Mouse (Mus musculus) left cerebral cortex, postnatal 4 days (tissue): ENCODE data around the gene Map4k4. TPM values are rescaled to one million over a fixed set of nuclear protein-coding genes. Genes with fewer than 3 reads are reported as not detected.
A peak's percentile ranks its signal among the peaks of the same experiment; 100 is the strongest.

Experiments used
- DNase-seq: peaks from one replicate; pipeline ENCODE4 v3.0.0-alpha.2; 2022
- intact Hi-C: fragments of 180-260 bp; cut with DNase I; formaldehyde crosslinking; loops from one replicate; pipeline ENCODE4 v1.15.1; 2025
- total RNA-seq, 2 experiments: library from RNA; stranded (reverse); gene quantifications; 2 replicates each; pipeline ENCODE4 v1.2.3; 2021

Gene Map4k4
- total RNA-seq, 2 experiments from 2014 or later = 374 to 381 TPM

DNA sequence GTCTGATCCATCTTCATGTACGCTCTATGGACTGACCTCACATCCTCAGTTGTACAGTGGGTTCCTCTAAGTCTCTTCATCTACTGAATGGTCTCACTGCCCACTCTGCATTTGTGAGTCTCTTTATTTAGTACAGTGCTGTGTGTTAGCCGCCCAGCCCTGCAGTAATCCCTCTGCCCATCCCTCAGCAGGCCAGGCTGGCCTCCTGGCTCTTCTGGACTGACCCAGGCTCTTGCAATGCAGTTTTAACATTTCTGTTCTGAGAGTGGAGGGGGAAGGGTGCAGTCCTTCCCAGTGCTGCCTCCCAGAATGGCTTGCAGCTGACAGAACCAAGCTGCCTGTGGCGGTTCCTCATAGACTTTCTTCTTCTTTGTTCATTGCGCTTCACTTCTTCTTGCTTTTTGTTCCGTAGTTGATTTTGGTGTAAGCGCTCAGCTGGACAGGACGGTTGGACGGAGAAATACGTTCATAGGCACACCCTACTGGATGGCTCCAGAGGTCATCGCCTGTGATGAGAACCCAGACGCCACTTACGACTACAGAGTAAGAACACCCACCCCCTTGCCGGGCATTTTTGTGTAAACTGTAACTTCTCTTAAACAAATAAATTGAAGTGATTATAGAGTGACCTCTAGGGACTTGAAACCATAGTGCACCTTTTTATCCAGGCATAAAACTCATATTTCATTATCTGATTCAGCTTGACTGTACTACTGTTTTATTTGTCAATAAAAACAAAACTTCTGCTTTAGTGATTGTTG lies 82.2 kb downstream of the Map4k4 start:
- peak; percentile 17 for DNase-seq
- intact Hi-C loops = loop anchor here (5.0 kb wide), 2 partner anchors 71 to 221 kb away; no protein-coding TSS in a partner anchor

DNA sequence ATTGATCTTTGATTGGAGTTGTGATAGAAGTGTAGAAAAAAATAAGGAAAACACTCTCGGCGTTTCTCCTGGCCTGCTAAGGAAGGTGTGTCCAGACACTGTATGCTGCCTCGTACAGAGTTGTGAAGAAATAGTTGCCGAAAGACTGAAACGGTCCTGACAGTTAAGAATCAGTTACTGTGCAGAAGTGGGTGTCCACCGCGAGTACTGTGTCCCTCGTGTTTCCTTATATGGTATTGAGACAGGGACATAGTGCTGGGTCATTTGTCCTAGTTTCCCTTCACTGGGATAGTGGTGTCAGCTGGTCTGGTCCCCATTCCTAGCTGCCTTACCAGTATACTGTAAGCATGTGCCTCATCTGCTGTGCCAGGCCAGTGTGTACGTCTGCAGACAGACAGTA lies 83.6 kb downstream of the Map4k4 start:
- intact Hi-C loops = loop anchor here (5.0 kb wide), 2 partner anchors 72 to 222 kb away; no protein-coding TSS in a partner anchor
- no peak for DNase-seq

- DNase-seq = no peak
- intact Hi-C loops = no loop called here
Observed at GRCm38 (mm10) chr1:39986820-39987219, 86.1 kb downstream of the Map4k4 start.

DNA sequence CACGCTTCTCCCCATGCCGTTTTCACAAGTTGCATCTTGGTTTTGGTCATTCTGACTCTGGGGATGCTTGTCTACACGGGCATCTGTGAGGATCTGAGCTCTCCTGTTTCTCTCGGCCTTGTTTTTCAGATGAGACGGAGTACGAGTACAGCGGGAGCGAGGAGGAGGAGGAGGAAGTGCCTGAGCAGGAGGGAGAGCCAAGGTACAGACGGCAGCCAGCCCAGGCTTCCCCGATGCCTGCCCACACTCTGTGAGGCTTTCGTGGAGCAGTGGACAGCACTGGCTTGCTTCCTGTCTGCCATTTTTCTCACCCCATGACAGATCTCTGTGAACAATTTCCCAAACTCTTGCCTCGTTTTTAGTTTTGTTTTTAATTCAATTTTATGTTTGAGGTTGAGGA lies 88.1 kb downstream of the Map4k4 start:
- DNase-seq = no peak

DNA sequence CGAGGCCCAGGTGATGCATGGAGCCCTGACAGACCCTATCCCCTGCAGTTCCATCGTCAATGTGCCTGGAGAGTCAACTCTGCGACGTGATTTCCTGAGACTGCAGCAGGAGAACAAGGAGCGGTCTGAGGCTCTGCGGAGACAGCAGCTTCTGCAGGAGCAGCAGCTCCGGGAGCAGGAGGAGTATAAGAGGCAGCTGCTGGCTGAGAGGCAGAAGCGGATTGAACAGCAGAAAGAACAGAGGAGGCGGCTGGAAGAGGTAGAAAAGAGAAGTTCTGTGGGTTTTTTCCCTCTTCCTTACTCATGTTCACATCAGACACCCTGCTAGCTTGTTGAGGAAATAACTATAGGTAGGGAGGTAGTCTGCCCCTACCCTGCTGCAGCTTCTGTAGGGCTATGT lies 89.3 kb downstream of the Map4k4 start:
- no peak for DNase-seq
- intact Hi-C loops = no loop called here

More for the DNA sequence above, 88.1 kb downstream of the Map4k4 start:
- intact Hi-C loops = no loop called here

- intact Hi-C loops = no loop called here
- DNase-seq = no peak
Observed at GRCm38 (mm10) chr1:39993921-39994320, 93.2 kb downstream of the Map4k4 start.

DNA sequence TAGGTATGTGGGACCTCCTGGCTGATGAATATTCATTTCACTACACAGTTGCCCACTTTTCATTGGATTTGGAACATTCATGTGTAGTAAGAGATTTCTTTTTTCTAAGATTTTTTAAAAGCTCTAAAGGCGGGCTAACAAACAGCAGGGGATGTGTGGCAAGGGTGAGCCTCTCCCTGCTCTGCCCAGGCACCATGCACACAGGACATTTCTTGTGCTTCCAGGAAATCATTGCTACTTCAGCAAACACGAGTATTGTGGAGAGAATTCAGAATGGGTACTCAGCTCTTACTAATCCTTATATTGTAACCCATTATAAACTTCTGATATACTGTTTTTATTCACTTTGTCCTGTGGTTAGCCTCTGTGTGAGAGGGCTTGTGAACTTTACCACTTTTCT lies 94.9 kb downstream of the Map4k4 start:
- no peak for DNase-seq
- intact Hi-C loops = no loop called here

DNA sequence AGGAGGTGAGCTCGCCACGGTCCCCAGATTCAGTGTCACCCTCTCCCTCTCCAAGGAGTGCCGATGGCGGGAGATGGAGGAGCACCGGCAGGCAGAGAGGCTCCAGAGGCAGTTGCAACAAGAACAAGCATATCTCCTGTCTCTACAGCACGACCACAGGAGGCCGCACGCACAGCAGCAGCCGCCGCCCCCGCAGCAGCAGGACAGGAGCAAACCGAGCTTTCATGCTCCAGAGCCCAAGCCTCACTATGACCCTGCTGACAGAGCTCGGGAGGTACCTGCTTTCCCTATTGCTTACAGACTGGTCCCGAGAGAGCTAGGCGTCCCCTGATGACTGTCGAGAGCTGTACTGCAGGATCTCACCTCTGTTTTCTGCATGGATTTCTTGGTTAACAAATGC lies 99.8 kb downstream of the Map4k4 start:
- intact Hi-C loops = no loop called here
- DNase-seq = no peak

DNA sequence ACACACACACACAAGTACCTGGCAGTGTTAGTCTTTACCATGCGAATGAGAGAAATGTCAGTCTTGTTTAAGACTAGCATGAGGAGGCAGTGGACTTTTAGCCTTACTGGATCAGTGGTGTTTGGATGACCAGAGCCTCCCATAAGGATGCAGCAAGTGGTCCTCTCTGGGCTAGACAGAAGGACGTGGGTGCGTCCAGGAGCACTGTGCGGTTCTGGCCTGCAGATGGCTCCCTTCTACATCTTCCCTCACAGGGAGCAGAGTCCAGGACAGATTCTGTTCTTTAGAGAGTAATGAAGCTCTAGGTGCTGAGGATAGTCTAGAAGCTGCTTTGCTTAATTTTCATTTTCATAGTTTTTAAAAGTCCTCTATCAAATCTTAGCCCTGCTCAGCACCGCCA lies 100.2 kb downstream of the Map4k4 start:
- intact Hi-C loops = no loop called here
- DNase-seq = no peak

GRCm38 (mm10) chr1:40002129-40002727 lies 101.5 kb downstream of the Map4k4 start:
- intact Hi-C loops = no loop called here

DNA sequence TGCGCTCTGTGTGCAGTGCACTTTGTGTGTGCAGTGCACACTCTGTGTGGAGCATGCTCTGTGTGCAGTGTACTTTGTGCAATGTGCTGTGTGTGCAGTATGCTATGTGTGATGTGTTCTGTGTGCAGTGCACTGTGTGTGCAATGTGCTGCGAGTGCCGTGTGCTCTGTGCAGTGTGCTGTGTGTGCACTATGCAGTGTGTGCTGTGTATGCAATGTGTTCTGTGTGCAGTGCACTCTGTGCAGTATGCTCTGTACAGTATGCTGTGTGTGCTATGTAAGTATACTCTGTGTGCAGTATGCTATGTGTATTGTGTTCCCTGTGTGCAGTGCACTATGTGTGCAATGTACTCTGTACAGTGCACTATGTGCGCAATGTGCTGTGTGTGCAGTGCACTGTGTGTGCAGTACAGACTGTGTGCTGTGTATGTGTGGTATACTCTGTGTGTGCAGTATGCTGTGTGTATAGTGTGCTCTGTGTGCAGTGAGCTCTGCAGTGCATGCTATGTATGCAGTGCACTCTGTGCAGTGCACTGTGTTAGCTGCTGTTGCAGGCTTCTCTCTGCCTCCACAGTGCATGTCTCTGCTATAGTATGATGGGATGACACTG lies 105.4 kb downstream of the Map4k4 start:
- intact Hi-C loops = no loop called here
- no peak for DNase-seq

More at GRCm38 (mm10) chr1:40002129-40002727, 101.5 kb downstream of the Map4k4 start:
- no peak for DNase-seq

GRCm38 (mm10) chr1:40007962-40008471 lies 107.3 kb downstream of the Map4k4 start:
- intact Hi-C loops = no loop called here
- DNase-seq = no peak

DNA sequence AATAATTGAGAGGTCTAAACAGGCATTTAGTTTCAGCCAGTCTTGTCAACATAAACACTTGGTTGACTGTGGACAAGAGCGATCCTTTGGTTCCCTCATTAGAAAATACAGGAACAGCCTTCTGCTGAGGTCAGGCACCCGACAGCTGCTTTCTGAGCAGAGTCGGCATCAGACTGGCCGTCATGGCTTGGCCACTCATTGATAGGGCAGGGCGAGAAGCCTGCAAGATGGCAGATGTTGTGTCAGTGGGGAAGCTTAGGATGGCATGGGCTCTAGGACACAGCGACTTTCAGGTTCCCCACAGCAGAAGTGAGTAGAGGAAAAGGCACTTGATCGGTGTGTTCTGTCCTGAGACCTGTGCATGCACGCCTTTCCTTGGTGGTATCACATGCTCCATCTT lies 112.0 kb downstream of the Map4k4 start:
- intact Hi-C loops = loop anchor here (10.0 kb wide), 1 partner anchor 362 kb away; no protein-coding TSS in a partner anchor
- no peak for DNase-seq

GRCm38 (mm10) chr1:40015066-40015678 lies 114.5 kb downstream of the Map4k4 start:
- intact Hi-C loops = loop anchor here (10.0 kb wide), 1 partner anchor 360 kb away; no protein-coding TSS in a partner anchor
- no peak for DNase-seq

- intact Hi-C loops = loop anchor here (10.0 kb wide), 1 partner anchor 513 kb away; no protein-coding TSS in a partner anchor
- DNase-seq = no peak
Observed at GRCm38 (mm10) chr1:40021617-40022016, 120.9 kb downstream of the Map4k4 start.

- intact Hi-C loops = loop anchor here (10.0 kb wide), 1 partner anchor 512 kb away; no protein-coding TSS in a partner anchor
- DNase-seq = no peak
Observed at GRCm38 (mm10) chr1:40022472-40023135, 121.9 kb downstream of the Map4k4 start.

DNA sequence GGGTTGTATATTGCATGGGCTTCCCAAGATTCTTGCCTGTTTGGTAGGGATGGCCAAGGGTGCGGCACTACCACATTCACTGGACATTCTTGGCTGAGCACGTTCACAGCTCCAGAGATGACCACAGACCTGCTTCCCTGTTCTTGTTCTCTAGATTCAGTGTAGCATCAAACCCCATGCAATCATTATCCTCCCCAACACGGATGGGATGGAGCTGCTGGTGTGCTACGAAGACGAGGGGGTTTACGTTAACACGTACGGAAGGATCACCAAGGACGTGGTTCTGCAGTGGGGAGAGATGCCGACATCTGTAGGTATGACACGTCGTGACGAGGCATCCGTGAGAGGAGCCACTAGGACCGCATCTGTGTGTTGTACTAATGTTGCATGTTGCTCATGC lies 122.5 kb downstream of the Map4k4 start:
- DNase-seq = no peak
- intact Hi-C loops = loop anchor here (10.0 kb wide), 1 partner anchor 512 kb away; no protein-coding TSS in a partner anchor

- DNase-seq = no peak
- intact Hi-C loops = loop anchor here (10.0 kb wide), 1 partner anchor 511 kb away; no protein-coding TSS in a partner anchor
Observed at GRCm38 (mm10) chr1:40023748-40024147, 123.0 kb downstream of the Map4k4 start.

DNA sequence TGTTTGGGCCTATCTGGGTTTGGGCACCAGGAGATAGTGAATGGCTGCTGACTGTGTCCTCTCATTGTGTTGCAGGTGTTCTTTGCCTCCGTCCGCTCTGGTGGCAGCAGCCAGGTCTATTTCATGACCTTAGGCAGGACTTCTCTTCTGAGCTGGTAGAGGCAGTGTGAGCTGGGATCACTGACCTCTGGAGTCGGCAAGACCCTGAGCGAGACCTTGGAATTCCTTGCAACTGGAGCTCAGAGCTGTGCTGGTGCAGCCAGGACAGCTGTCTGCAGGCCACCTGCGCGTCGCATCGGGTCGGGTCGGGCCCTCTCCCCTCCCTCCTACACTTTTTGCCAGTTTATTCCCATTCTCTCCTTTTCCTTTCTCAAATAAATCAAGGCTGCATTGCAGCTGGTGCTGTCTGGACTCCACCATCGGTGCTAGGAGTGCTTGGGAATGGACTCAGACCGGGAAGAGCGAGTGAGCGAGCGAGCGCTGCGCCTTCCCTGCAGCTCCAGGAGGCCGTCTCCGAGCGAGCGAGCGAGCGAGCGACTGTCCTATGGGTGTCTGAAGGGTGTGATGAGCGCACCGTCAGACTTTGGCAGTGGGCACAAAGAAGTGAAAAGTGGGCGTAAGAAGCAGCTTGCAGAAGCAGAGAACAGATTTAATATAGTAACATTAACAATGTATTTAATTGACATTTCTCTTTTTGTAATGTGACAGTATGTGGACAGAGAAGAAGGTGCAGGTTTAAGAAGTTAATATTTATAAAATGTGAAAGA lies 124.0 kb downstream of the Map4k4 start:
- no peak for DNase-seq
- intact Hi-C loops = loop anchor here (10.0 kb wide), 1 partner anchor 510 kb away; no protein-coding TSS in a partner anchor
